Mouse (Mus musculus): ENCODE results near the gene Plekha6.

Gene Plekha6

DNA sequence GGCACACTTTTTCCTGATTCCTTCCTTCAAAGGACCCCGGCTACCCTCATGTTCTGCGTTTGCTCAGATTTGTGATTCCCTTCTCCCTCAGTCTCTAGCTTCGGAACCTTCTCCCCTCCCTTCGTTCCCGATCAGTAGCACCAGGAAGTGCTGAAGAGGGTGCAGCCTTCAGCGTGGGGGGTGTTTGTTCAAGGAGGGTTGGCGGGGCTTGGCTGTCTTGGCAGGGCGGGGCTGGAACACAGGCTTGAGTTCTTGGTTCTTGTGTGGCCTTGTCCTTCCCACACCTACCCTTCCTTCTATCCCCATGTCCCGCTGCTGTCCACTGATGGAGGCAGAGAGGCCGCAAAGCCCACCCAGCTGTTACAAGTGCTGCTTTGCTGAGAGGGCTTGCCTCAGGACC is 41.0 kb downstream of the Plekha6 start:
- in situ Hi-C loops (cut with MboI; ENCODE audit: low pct_unique_long_range_greater_than_20kb in 1 of 2, low sequenced_read_pairs in 2 of 2, unreplicated experiment in 1 of 2): no loop called here

DNA sequence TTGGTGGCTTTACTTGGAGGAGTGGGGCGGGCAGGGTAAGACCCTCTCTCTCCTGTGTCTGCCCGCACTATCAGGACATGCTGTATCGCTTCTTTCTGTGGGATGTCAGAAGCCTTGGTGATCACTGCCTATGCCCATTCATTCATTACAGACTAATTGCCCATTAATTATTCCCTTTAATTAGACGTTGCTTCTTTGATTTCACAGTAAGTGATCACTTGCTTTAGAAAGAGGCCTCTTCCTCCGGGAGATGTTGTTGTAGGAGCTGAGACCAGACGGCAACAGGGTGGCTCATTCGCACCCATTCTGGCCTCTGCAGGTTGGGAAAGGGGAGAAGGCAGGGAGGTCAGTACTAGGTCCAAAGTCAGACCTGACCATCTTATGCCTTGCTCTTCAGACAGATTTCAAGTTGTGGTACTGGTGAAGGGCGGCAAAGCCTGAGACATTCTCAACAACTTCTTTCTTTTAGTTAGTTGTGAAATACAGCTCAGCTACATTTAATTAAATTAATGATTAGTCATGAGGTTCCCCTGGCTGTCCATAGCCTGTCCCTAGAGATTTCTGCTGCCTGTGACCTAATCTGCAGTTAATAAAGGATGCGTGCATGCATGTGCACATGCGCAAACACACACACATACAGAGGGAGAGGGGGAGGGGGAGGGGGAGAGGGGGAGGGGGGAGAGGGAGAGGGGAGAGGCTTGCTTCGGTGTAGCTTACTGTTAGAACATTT is 44.2 kb downstream of the Plekha6 start:
- in situ Hi-C loops (cut with MboI; ENCODE audit: low pct_unique_long_range_greater_than_20kb in 1 of 2, low sequenced_read_pairs in 2 of 2, unreplicated experiment in 1 of 2): no loop called here

DNA sequence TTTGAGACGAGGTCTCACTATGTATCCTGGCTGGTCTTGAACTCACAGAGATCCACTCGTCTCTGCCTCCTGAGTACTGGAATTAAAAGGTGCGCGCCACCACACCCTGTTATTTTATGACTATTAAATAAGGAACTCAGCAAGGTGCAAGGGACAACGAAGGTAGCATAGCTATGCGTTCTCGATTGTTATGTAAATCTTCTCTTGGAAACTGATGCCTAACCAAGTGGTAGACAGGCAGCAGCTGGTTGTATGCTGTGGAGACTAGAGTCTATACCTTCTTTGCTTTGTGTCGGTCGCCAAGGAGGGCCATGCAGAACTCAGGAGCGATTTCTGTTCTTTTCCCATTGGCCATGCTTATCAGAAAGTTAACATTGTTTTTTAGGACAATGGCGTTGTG is 45.0 kb downstream of the Plekha6 start:
- in situ Hi-C loops (cut with MboI; ENCODE audit: low pct_unique_long_range_greater_than_20kb in 1 of 2, low sequenced_read_pairs in 2 of 2, unreplicated experiment in 1 of 2): no loop called here

DNA sequence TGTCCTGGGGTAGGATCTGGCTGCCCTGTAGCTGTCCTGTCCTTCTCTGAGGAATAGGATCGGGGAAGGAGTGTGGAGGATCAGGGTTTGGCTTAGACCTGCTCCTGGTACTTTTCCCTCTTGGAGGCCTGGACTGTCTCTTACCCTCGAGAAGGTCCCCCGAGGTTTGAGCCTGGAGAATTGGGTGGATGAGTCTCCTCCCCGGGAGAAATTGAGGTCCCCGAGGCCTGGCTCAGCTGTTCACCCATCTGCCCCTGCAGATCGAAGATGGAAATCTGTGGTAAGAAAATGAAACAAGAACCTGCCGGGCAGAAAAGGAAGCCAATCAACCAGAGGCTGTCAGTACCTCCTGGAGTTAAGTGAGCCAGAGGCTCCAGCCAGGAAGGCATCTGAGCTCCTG is 45.5 kb downstream of the Plekha6 start:
- in situ Hi-C loops (cut with MboI; ENCODE audit: low pct_unique_long_range_greater_than_20kb in 1 of 2, low sequenced_read_pairs in 2 of 2, unreplicated experiment in 1 of 2): no loop called here

DNA sequence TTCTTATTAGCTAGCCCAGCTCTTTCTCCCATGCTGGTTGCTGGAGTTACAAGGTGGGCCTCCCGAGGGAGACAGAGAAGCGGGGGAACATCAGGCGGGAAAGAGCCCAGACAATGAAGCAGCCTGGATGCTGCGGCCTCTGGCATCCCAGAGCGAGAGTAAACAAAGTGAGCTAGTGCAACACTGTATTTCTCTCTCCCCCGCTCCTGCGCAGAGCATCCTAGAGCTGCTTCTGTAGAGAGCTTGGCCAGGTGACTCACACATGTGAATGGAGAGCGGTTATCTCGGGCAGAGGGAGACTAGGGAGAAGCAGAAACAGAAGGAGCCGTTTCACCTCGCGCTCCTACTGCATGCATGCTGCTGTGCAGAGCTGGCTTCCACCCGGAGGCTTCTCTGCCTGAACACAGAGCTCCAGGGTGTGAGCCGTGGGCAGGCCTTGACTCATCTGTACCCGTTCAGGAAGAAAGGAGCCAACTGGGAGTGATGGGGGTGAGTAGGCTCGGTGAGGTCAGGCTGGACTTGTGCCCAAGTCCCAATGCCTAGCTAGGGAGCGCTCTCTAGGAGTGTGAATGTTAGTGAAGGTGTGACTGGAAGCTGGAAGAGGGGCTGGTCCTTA is 46.0 kb downstream of the Plekha6 start:
- in situ Hi-C loops (cut with MboI; ENCODE audit: low pct_unique_long_range_greater_than_20kb in 1 of 2, low sequenced_read_pairs in 2 of 2, unreplicated experiment in 1 of 2): no loop called here

DNA sequence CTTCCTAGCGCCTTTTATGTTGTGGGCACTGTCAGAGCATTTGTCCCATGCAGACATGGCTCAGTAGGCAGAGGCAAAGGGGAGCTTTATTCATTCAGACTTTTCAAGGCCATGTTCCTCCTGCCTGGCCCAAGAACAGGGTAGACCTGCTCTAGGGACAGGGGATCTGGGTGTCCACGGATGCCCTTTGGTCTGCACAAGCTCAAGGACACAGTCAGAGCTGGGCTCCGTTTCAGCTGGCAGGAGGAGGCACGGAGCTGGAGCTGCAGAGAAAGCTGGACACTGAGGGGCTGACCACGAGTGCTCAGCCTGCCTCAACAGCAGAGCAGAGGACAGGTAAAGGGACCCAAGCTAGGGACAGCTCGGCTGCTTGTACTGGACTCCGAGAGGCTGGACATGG is 46.8 kb downstream of the Plekha6 start:
- in situ Hi-C loops (cut with MboI; ENCODE audit: low pct_unique_long_range_greater_than_20kb in 1 of 2, low sequenced_read_pairs in 2 of 2, unreplicated experiment in 1 of 2): no loop called here

DNA sequence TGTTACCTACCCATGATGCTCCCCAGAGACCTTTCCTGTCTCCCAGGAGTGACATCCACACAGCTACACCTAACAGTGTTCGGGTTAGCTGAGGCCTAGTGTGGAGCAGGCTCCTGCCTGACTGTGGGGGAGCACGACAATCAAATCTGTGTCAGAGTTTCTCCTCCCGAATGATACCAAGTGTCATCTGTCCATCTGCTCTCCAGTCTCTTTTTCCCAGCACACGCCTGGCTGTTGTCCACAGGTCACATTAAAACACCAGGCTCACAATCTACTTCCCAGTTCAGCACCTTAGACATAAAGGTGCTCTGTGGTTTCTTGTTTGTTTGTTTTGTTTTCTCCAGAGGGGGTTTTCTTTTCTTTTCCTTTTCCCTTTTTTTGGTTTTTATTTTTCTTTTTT is 48.3 kb downstream of the Plekha6 start:
- in situ Hi-C loops (cut with MboI; ENCODE audit: low pct_unique_long_range_greater_than_20kb in 1 of 2, low sequenced_read_pairs in 2 of 2, unreplicated experiment in 1 of 2): no loop called here

DNA sequence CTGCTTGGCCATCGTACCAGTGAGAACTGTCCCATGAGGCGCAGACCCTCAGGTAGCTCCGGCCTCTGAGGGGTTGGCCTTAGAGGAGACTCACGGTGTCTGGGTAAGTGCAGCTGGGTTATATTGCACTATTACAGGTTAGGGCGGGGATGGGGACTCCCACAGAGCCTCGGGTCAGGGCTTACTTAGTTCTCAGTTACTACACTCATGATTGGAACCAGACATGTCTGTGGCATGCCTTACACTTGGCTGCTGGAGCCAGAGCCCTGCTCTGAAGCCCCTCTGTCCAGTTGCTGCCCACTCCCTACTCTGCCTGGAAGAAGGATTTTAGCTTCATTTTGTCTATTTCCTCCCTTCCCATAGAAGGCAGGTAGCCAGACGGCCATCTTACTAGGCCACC is 49.1 kb downstream of the Plekha6 start:
- in situ Hi-C loops (cut with MboI; ENCODE audit: low pct_unique_long_range_greater_than_20kb in 1 of 2, low sequenced_read_pairs in 2 of 2, unreplicated experiment in 1 of 2): no loop called here

DNA sequence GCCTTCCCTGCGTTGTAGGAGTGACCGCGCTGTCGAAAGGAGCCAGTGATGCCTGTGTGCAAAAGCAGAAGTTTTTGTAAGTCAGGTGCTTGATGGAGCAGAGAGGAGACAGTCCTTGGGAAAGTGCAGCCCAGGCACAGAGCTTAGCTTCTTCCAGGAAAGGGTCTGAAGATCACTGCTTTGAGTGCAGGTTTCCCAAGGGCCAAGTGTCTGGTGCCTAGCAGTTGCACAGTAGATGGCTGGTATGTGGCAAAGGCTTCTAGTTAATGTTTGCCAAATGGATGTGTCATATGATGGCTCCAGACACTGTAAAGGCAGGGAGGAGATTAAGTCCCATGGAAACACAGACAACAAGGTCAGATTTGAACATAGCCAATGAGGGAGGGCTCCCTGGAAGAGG is 49.9 kb downstream of the Plekha6 start:
- in situ Hi-C loops (cut with MboI; ENCODE audit: low pct_unique_long_range_greater_than_20kb in 1 of 2, low sequenced_read_pairs in 2 of 2, unreplicated experiment in 1 of 2): no loop called here

DNA sequence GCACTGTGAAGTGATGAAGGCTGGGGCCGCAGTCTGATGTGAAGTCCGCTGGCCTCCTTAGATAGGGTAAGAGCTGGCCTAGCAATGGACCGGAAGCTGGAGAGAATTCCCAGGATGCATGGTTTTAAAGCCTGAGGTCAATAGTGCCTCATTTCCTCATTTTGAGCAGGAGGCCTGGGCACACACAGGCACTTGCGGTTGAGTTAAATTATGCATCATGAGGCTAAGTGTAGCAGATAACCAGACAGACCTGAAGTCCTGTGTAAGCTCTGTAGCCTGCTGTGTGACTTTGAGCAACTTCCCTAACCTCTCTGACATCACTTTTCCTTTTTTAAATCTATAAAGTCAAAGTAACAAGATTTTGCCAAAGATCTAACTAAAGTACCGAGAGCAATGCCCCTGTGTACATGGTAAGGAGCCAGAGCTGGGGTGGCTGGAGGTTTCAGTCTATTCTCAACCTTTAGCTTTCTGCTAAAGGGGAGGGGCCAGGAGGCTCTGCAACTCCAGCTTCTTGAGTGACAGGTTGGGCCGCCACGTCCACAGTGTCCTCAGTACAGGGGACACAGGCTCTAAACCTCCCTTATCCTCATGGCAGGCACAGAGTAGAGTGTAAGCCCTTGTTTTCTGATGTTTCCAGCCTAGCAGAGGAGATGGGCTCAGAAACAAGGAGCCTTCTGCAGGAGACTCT is 50.8 kb downstream of the Plekha6 start:
- in situ Hi-C loops (cut with MboI; ENCODE audit: low pct_unique_long_range_greater_than_20kb in 1 of 2, low sequenced_read_pairs in 2 of 2, unreplicated experiment in 1 of 2): no loop called here

DNA sequence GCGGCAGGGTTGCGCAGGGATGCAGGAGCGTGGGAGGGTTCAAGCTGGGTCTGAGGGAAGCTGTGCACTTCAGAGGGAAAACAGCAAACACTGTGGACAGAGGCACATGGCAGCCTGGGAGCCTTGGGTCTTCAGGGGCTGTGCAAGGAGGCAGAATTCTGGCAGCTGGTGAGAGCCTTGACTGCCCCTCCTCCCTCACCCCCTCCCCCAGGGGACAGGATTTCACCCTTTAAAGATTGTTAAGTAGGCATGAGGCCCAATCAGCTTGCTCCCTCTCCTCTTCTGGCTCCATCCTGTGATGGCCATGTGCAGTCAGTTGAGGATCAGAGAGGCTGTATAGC is 51.3 kb downstream of the Plekha6 start:
- in situ Hi-C loops (cut with MboI; ENCODE audit: low pct_unique_long_range_greater_than_20kb in 1 of 2, low sequenced_read_pairs in 2 of 2, unreplicated experiment in 1 of 2): no loop called here

DNA sequence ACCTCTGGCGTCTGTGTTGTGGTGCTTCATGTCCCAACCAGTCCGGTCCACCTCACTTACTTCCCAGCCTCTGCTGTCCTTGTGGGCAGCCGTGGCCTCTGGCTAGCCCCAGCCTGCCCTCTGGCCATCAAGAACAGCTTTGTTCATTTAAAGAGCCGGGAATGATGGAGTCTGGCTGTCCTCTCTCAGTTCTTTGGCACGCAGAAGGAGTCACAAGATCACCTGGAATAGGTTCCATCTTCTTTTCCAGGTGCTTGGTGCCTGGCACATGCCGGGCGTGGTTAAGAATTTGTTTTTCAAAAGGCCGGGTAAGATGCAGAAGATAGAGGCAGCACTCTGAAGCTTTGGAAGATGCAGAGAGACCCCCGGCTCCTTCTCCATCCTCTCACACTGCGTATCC is 51.7 kb downstream of the Plekha6 start:
- in situ Hi-C loops (cut with MboI; ENCODE audit: low pct_unique_long_range_greater_than_20kb in 1 of 2, low sequenced_read_pairs in 2 of 2, unreplicated experiment in 1 of 2): no loop called here

DNA sequence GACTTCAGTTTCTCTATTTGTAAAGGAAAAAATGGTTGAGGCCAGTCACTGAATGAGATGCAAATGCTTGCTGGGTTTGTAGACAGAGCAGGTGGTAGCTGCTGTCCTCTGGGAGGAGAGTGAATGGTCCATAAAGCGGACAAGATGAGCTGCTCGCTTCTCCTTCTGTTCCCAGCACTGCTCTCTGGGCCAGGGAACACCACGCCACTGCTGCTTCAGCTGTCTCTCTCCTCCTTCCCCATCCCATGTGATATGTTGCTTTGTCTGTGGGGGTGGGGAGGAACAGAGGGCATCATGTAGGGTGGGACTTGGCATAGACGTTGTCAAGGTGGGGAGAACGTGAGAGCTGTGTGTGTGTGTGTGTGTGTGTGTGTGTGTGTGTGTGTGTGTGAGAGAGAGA is 53.0 kb downstream of the Plekha6 start:
- in situ Hi-C loops (cut with MboI; ENCODE audit: low pct_unique_long_range_greater_than_20kb in 1 of 2, low sequenced_read_pairs in 2 of 2, unreplicated experiment in 1 of 2): no loop called here

DNA sequence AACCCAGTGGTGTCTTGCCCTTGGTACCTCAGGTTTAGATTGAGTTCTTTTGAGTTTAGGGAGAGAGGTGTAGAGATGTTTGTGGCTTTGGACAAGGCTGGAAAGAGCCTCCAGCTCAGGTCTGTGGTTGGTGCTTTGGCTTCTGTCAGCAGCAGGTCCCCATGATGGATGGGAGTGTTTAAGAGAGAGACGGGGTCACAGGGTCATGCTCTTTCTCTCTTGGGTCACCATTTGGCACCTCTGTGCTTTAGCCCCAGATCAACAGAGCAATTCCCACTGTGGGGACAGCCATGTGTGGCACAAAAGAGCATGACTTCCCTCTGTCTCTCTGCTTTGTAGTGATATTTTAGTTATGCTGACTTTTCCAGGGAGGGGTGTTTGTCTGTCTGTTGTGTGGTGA is 55.1 kb downstream of the Plekha6 start:
- in situ Hi-C loops (cut with MboI; ENCODE audit: low pct_unique_long_range_greater_than_20kb in 1 of 2, low sequenced_read_pairs in 2 of 2, unreplicated experiment in 1 of 2): no loop called here

DNA sequence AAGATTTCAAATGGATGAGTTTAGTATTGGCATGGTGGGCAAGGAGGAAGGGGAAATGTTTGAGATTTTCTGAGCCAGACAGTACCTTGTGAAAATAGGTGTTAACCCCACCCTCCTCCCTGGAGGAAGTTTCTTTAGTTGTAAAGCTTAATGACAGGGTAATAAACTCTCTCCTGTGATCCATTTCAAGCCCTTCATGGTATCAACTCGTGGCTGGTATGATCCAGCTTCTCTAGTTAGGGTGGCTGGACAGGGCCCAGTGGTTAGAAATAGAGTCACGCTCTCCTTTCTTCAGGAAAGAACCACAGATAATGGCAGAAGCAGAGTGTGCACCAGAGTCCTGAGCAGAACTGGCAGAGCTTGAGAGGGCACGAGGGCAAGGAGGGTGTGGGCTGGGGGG is 57.4 kb downstream of the Plekha6 start:
- in situ Hi-C loops (cut with MboI; ENCODE audit: low pct_unique_long_range_greater_than_20kb in 1 of 2, low sequenced_read_pairs in 2 of 2, unreplicated experiment in 1 of 2): no loop called here

DNA sequence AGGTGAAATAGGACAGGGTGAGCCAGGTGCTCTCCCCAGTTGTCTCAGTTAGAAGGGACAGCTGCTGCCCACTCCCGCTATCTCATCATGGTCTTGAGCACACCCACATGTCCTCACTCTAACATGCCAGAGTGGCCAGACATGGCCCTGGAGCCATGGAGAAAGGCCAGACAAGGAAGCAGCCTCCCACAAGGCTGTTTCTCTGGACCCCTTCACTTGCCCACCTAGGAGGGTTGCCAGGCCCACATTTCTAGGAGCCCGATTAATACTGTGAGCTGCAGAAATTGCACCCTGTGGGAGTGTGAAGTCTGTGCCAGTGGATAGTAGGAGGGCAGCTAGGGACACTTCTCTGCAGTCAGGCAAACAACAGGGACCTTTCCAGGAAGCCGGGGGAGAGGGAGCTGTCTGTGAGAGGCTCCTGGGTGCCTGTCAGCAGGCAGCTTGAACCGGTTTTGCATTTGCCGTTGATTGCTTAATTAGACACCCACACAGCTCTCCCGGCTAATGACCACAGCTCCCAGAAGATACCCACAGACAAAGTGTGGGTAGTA is 58.5 kb downstream of the Plekha6 start:
- in situ Hi-C loops (cut with MboI; ENCODE audit: low pct_unique_long_range_greater_than_20kb in 1 of 2, low sequenced_read_pairs in 2 of 2, unreplicated experiment in 1 of 2): no loop called here

DNA sequence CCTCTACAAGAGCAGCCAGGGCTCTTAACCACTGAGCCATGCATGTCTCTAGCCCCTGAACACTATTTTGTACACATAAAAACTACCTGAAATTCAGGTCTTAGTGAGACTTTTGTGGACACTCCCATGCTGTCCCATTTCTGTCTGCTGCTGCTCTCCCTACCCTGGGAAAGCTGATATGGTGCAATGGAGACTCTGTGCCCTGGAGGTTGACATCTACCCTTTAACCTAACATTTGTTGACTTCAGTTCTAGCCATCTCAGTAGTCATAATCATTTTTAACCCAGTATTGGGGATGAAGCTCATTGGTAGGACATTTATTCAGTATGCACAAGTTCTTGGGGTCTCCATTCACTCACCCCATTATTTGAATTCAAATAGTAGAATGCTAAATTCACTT is 60.7 kb downstream of the Plekha6 start:
- in situ Hi-C loops (cut with MboI; ENCODE audit: low pct_unique_long_range_greater_than_20kb in 1 of 2, low sequenced_read_pairs in 2 of 2, unreplicated experiment in 1 of 2): no loop called here

DNA sequence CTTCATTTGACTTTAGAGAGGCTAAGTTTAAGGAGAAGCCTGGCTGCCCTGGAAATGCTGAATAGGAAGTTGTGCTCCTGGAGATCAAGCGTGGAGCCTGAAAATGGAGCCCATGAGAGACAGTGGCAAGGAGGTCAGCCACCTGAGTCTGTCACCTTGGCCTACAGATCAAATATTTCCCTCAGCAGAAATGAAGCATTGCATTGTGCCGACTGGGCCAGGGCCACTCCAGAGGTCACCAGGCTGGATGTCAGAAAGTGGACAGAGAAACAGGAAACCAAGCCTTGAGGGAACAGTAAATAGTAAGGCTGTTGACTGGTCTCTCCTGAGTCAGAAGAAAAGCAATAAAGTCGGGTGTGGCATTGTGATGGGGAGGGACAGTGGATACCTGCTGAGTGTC is 61.1 kb downstream of the Plekha6 start:
- in situ Hi-C loops (cut with MboI; ENCODE audit: low pct_unique_long_range_greater_than_20kb in 1 of 2, low sequenced_read_pairs in 2 of 2, unreplicated experiment in 1 of 2): no loop called here

DNA sequence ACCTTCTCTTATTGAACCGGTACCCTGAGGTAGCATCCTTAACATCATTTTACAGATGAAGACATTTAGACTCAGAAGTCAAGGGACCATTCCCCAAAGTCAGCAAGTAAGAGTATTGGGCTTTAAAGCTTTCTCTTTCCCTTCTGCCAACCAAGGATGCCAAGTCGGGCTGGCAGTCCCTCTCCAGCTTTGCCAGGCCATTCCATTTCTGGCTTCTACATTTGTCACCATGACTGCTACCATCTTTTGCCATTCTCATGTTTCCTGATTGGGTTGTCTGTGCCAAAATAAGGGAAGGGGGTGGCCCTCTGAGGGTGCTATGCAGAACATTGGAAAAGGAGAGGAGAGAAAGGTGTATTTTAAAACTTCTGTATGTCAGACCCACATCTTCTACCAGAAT is 61.6 kb downstream of the Plekha6 start:
- in situ Hi-C loops (cut with MboI; ENCODE audit: low pct_unique_long_range_greater_than_20kb in 1 of 2, low sequenced_read_pairs in 2 of 2, unreplicated experiment in 1 of 2): no loop called here
